Mouse (Mus musculus) midbrain, embryonic 16.5 days (tissue): ENCODE measurements around the gene Bcl2. TPM values are rescaled to one million over a fixed set of nuclear protein-coding genes. Genes with fewer than 3 reads are reported as not detected.

Experiments used
- ATAC-seq: fragments of 200-750 bp; cut with Nextera tagmentation; 2 replicates; pipeline ENCODE4 v1.8.0; 2017; ENCODE audit warnings: moderate TSS enrichment
- H3K27ac ChIP-seq: fragments of 300-500 bp; sonication (generic); 2 replicates; pipeline ENCODE4 v1.5.1; 2014; ENCODE audit warnings: mild to moderate bottlenecking, low read length, mixed read lengths
- H3K27me3 ChIP-seq: fragments of 300-500 bp; sonication (generic); 2 replicates; pipeline ENCODE4 v1.6.1; 2014; ENCODE audit warnings: low read depth, low read length, mixed read lengths; ENCODE audit not compliant: control insufficient read depth, insufficient read depth
- H3K36me3 ChIP-seq: fragments of 300-500 bp; sonication (generic); 2 replicates; pipeline ENCODE4 v1.6.1; 2014; ENCODE audit warnings: mild to moderate bottlenecking, low read length, moderate library complexity, mixed read lengths; ENCODE audit not compliant: control insufficient read depth, insufficient read depth
- H3K4me1 ChIP-seq: fragments of 300-500 bp; sonication (generic); 2 replicates; pipeline ENCODE4 v1.6.1; 2014; ENCODE audit warnings: mild to moderate bottlenecking, low read length, mixed read lengths; ENCODE audit not compliant: control insufficient read depth, insufficient read depth
- H3K4me2 ChIP-seq: fragments of 300-500 bp; sonication (generic); 2 replicates; pipeline ENCODE4 v1.6.1; 2014; ENCODE audit warnings: mild to moderate bottlenecking, low read length, mixed read lengths
- H3K4me3 ChIP-seq: fragments of 300-500 bp; sonication (generic); 2 replicates; pipeline ENCODE4 v1.5.1; 2014; ENCODE audit warnings: low read depth, mild to moderate bottlenecking, low read length, moderate library complexity, mixed read lengths
- H3K9ac ChIP-seq: fragments of 300-500 bp; sonication (generic); 2 replicates; pipeline ENCODE4 v1.6.1; 2014; ENCODE audit warnings: low read depth, low read length, mixed read lengths
- H3K9me3 ChIP-seq: fragments of 300-500 bp; sonication (generic); replicated peaks from 2 replicates; pipeline ENCODE4 v1.6.1; 2014; ENCODE audit warnings: mild to moderate bottlenecking, low read length, mixed read lengths; ENCODE audit not compliant: control insufficient read depth, poor library complexity, severe bottlenecking
- WGBS: fragments of 180-500 bp; shearing (Covaris S2); extraction: QIAGEN DNeasy Blood & Tissue Kit; methylation state at CpG from one replicate; pipeline ENCODE4 v1.1.7; 2014; 5-methylcytosine and 5-hydroxymethylcytosine counted together
- polyA plus RNA-seq: library from polyadenylated mRNA; unstranded; fragments of >200 nt; fragmentation: Nextera tagmentation; extraction: Ambion mirVana; gene quantifications from 2 replicates; pipeline ENCODE4 v1.2.1, GENCODE M21; 2015

Bcl2 gene
- polyA plus RNA-seq, 1 experiment from 2014 or later, result 16.2 TPM

DNA sequence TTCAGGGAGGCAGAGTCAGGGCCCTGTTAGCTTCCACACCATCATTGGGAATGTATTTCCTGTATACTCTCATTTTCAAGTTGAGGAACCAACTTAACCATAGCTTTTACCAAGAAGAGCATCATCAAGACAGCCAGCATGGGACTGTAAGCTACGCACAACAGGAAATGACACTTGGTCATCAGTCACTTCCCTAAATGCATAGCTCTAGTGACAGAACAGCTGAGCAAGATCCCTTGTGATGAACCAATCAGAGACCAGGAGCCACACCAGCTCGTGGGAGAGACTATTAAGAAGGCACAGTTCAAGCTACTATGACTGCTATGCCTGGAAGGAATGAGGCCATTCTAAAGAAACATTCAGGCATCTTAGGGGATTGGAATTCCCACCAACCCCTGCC, 132.3 kb downstream of the Bcl2 start:
- Histone ChIP-seq H3K9me3 (no peaks in the 10 kb centered on the region), H3K4me2 (no peak overlapping the region), H3K9ac (no peak overlapping the region), H3K4me1 (peaks cover 2% of the 10 kb centered on the region), H3K36me3 (no peaks in the 10 kb centered on the region), H3K27me3 (no peaks in the 10 kb centered on the region), H3K4me3 (no peak overlapping the region), H3K27ac (no peak overlapping the region)
- ATAC-seq, result no peak
- 72% methylated on average over 2 of the region's 2 CpGs for WGBS

DNA sequence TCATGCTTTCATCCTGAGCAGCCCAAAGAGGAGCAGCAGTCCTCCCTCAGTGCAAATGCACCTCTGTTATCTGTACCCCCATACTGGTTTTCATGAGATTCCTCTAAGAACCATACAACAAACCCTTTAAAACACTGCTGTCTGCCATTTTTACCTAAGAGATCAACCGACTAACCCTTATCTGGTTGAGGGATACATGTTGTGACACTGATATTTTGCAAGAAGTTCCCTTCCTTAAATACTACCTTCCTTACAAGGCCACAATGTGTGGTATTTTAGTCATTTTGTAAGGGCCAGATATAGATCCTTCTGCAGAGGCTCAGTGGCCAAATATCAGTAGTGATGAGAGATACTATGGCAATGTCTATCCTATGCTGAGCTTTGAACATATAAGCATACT, 134.3 kb downstream of the Bcl2 start:
- 93% methylated on average over 1 of the region's 1 CpGs for WGBS

DNA sequence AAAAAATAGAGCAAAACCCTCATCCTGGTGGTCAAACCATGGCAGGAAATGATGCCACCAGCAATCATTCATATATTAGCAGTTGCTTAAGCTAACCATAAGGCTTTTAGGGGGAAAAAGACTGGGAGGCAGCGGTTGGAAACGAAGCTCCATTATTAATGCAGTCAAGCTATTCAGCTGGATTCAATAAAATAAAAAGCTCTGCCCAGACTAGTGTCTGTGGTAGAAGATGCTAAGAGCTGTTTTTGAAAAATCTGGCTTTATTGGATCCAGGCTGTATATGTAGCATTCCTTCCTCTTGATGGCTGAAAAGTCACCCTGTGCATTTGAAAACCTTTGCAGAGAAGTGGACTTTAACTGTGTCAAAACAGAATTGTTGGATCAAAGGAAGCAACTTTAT, 141.6 kb downstream of the Bcl2 start:
- no peaks in the 10 kb centered on the region for H3K9me3 ChIP-seq
- no peak overlapping the region for H3K4me2 ChIP-seq
- no peak overlapping the region for H3K4me3 ChIP-seq
- H3K27ac ChIP-seq, result no peak overlapping the region
- no peak for ATAC-seq
- H3K4me1 ChIP-seq, result no peaks in the 10 kb centered on the region
- 88% methylated on average over 2 of the region's 2 CpGs for WGBS
- H3K27me3 ChIP-seq, result no peaks in the 10 kb centered on the region
- H3K36me3 ChIP-seq, result no peaks in the 10 kb centered on the region
- H3K9ac ChIP-seq, result no peak overlapping the region

More for the DNA sequence above, 134.3 kb downstream of the Bcl2 start:
- no peak overlapping the region for H3K4me2 ChIP-seq
- no peak for ATAC-seq
- H3K27me3 ChIP-seq, result no peaks in the 10 kb centered on the region
- no peak overlapping the region for H3K9ac ChIP-seq
- H3K27ac ChIP-seq, result no peak overlapping the region
- H3K4me3 ChIP-seq, result no peak overlapping the region
- no peaks in the 10 kb centered on the region for H3K36me3 ChIP-seq
- H3K9me3 ChIP-seq, result no peaks in the 10 kb centered on the region
- peaks cover 2% of the 10 kb centered on the region for H3K4me1 ChIP-seq

DNA sequence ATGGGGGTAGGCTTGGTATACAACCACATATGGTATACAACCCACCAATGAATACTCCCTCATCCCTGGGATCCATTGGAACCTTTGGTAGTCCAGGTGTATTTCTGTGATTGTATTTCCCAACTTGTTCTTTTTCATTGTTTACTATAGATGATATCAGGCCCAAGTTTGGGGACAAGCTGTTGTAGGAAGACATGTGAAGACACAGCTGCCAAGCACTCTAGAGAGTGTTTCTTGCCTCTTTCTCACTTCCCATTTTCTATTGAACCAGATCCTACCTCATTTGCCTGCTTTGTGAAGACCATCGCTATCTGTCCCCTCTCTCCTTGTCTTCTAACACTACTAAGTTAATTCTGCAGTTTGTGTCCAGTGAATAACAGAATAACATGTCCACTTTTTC, 143.2 kb downstream of the Bcl2 start:
- H3K4me2 ChIP-seq, result no peak overlapping the region
- WGBS, result 93% methylated on average over 1 of the region's 1 CpGs
- no peaks in the 10 kb centered on the region for H3K9me3 ChIP-seq
- no peak for ATAC-seq
- no peak overlapping the region for H3K27ac ChIP-seq
- H3K4me1 ChIP-seq, result no peaks in the 10 kb centered on the region
- no peak overlapping the region for H3K9ac ChIP-seq
- H3K36me3 ChIP-seq, result no peaks in the 10 kb centered on the region
- no peaks in the 10 kb centered on the region for H3K27me3 ChIP-seq
- H3K4me3 ChIP-seq, result no peak overlapping the region

DNA sequence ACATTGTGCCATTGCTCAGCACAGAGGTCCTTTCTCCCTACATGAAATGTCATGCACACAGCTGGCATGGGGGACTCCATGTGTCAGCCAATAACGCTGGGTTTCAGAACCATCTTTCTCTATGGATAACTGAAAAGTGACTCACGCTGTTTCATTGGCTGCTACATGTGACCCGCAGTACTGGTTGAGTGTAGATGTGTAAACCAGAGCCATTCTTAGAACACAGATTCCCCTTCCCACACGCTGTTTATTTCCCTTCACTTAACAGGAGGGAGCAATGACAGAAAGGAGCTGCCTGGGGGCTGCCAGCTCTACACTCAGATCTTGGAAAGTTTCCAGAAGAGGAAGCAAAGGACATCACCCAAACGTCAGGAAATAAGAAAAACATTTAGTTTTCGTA, 143.7 kb downstream of the Bcl2 start:
- no peaks in the 10 kb centered on the region for H3K4me1 ChIP-seq
- 76% methylated on average over 6 of the region's 6 CpGs for WGBS
- no peak overlapping the region for H3K27ac ChIP-seq
- H3K36me3 ChIP-seq, result no peaks in the 10 kb centered on the region
- no peak overlapping the region for H3K9ac ChIP-seq
- H3K9me3 ChIP-seq, result no peaks in the 10 kb centered on the region
- H3K27me3 ChIP-seq, result no peaks in the 10 kb centered on the region
- no peak overlapping the region for H3K4me3 ChIP-seq
- H3K4me2 ChIP-seq, result no peak overlapping the region
- ATAC-seq, result no peak

DNA sequence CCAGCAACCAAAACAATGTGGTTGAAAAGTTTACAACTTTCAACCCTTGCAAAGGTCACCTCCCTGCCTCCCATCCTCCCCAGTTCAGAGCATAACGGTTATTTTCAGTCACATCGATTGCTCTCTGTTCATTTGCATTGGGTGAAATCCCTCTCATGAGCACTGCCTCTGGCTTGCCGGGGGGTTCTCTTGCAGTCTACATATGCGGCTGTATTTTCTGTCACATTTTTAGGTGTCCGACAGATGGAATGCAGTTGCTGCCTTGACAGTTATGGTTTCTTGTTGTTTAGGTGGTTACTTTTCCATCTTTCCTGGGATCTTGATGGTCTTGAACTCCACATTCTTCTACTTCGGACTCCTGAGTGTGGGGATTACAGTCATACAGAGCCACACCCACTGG, 144.4 kb downstream of the Bcl2 start:
- WGBS, result 89% methylated on average over 6 of the region's 6 CpGs
- no peak overlapping the region for H3K27ac ChIP-seq
- H3K27me3 ChIP-seq, result no peaks in the 10 kb centered on the region
- H3K4me3 ChIP-seq, result no peak overlapping the region
- H3K4me2 ChIP-seq, result no peak overlapping the region
- H3K9ac ChIP-seq, result no peak overlapping the region
- H3K9me3 ChIP-seq, result no peaks in the 10 kb centered on the region
- no peaks in the 10 kb centered on the region for H3K36me3 ChIP-seq
- ATAC-seq, result no peak
- no peaks in the 10 kb centered on the region for H3K4me1 ChIP-seq

GRCm38 (mm10) chr1:106568868-106569267, 145.2 kb downstream of the Bcl2 start:
- no peaks in the 10 kb centered on the region for H3K4me1 ChIP-seq
- H3K27me3 ChIP-seq, result no peaks in the 10 kb centered on the region
- H3K9me3 ChIP-seq, result no peaks in the 10 kb centered on the region
- WGBS, result 71% methylated on average over 3 of the region's 3 CpGs
- H3K27ac ChIP-seq, result no peak overlapping the region
- H3K4me3 ChIP-seq, result no peak overlapping the region
- no peaks in the 10 kb centered on the region for H3K36me3 ChIP-seq
- no peak for ATAC-seq
- no peak overlapping the region for H3K4me2 ChIP-seq
- H3K9ac ChIP-seq, result no peak overlapping the region

DNA sequence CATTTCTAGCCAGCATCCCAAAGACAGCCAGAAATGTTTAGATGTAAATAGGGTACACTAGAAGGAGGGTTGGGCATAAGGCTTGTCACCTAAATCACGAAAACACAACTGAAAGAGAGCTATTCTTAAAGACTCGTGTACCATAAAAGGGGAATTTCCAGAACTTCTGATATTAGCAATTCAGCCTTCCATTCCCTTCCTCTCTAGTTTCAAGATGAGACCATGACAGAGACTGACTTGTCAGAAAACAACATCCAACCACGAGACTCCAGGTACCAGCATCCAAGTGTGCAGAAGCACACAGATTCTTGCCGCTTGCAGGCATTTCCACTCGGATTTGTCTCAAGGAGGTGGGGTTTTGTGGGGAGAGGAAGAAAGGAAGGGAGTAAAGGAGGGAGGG, 146.6 kb downstream of the Bcl2 start:
- WGBS, result 72% methylated on average over 5 of the region's 5 CpGs
- Histone ChIP-seq H3K36me3 (no peaks in the 10 kb centered on the region), H3K27me3 (no peaks in the 10 kb centered on the region), H3K27ac (no peak overlapping the region), H3K9ac (no peak overlapping the region), H3K4me1 (no peaks in the 10 kb centered on the region), H3K9me3 (no peaks in the 10 kb centered on the region), H3K4me2 (no peak overlapping the region), H3K4me3 (no peak overlapping the region)
- no peak for ATAC-seq

DNA sequence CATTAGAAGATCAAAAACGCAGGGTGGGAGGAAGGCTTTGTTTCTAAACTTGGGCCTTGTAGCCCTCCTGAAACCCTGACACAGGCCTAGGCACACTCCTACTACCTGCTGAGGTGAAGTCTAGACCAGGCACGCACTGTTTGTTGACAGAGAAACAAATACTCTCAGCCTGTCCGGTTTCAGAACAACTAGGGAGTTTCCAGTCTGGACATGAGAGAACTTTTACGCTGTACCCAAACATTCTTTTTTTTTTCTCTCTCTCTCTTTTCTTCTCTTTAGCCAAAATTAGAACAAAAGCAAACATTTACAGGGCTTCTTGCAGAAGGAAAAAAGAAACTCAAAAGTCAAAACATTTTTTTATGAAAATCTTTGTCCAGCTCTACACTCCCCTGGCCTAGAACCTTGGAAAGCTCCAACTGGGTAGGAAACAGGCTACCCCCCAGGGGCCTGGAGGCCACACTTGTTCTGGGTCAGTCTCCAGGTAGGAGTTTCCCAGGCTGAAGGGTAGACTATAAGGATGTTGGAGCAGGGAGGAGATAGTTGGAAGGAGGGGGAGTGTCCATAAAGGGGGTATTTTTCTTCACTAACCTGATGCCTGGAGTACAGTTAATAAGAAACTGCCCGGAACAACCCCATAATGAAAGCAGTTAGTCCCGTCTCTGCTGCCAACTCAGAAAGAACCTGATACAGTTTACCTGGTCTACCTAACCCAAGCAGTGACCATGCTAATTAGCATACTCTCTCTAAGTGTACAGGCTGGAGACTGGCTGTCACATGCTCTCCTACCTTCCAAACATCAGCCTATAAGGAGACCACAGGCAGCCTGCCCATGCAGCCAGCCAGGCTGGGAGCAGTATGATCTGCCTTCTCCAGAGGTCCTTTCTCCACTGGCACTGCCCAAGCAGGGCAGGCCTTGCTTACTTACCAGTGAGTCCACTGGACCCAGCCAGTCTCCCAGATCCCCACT, 147.7 kb downstream of the Bcl2 start:
- Histone ChIP-seq H3K36me3 (no peaks in the 10 kb centered on the region), H3K4me2 (no peak overlapping the region), H3K9me3 (no peaks in the 10 kb centered on the region), H3K4me3 (no peak overlapping the region), H3K27ac (no peak overlapping the region), H3K27me3 (no peaks in the 10 kb centered on the region), H3K9ac (no peak overlapping the region), H3K4me1 (no peaks in the 10 kb centered on the region)
- no peak for ATAC-seq
- WGBS, result 80% methylated on average over 6 of the region's 6 CpGs
